Mouse (Mus musculus) thymus, postnatal 10 days (tissue): ENCODE measurements around the gene Cenpn.

ENCODE experiments used
- DNase-seq, 2 experiments: peaks; one replicate each; pipeline ENCODE4 v3.0.0; 2021; ENCODE audit warnings: low spot score in 2 of 2

The Cenpn gene

GRCm38 (mm10) chr8:116921337-116922059 lies at the start of gene Cenpn, which contains the start of gene Cmc2:
Gene Cenpn, plus strand, starts transcription at chr8:116921730.
Gene Cmc2, minus strand, starts transcription at chr8:116921455.
- peak; percentile 87 to 90 for DNase-seq

- DNase-seq = no peak
Observed at GRCm38 (mm10) chr8:116872761-116873342, 48.7 kb upstream of the Cenpn start.

- DNase-seq = peak in 1 of 2 experiments; percentile 17
Observed at GRCm38 (mm10) chr8:116873586-116873985, 47.9 kb upstream of the Cenpn start.

- DNase-seq = no peak
Observed at GRCm38 (mm10) chr8:116873986-116874385, 47.5 kb upstream of the Cenpn start.

GRCm38 (mm10) chr8:116875798-116876450 lies 45.6 kb upstream of the Cenpn start:
- DNase-seq = no peak

GRCm38 (mm10) chr8:116881396-116881795 lies 40.1 kb upstream of the Cenpn start:
- no peak for DNase-seq

GRCm38 (mm10) chr8:116887813-116888212 lies 33.7 kb upstream of the Cenpn start:
- DNase-seq = no peak

GRCm38 (mm10) chr8:116891446-116891845 lies 30.1 kb upstream of the Cenpn start:
- no peak for DNase-seq

- DNase-seq = no peak
Observed at GRCm38 (mm10) chr8:116892130-116892529, 29.4 kb upstream of the Cenpn start.

GRCm38 (mm10) chr8:116892636-116893035 lies 28.9 kb upstream of the Cenpn start:
- no peak for DNase-seq

GRCm38 (mm10) chr8:116893938-116894337 lies 27.6 kb upstream of the Cenpn start:
- DNase-seq = no peak

GRCm38 (mm10) chr8:116895521-116895920 lies 26.0 kb upstream of the Cenpn start:
- no peak for DNase-seq

- DNase-seq = no peak
Observed at GRCm38 (mm10) chr8:116904736-116905135, 16.8 kb upstream of the Cenpn start.

- DNase-seq = no peak
Observed at GRCm38 (mm10) chr8:116905252-116905651, 16.3 kb upstream of the Cenpn start.

GRCm38 (mm10) chr8:116905836-116906235 lies 15.7 kb upstream of the Cenpn start:
- no peak for DNase-seq

- no peak for DNase-seq
Observed at GRCm38 (mm10) chr8:116921005-116921336, 559 bp upstream of the Cenpn start.

GRCm38 (mm10) chr8:116922060-116922757 lies 679 bp downstream of the Cenpn start:
- no peak for DNase-seq

GRCm38 (mm10) chr8:116923526-116923925 lies 2.0 kb downstream of the Cenpn start:
- DNase-seq = peak; percentile 42 to 47

GRCm38 (mm10) chr8:116927880-116928279 lies 6.3 kb downstream of the Cenpn start:
- peak; percentile 41 to 75 for DNase-seq

GRCm38 (mm10) chr8:116928588-116928987 lies 7.1 kb downstream of the Cenpn start:
- no peak for DNase-seq

GRCm38 (mm10) chr8:116934976-116935375 lies 13.4 kb downstream of the Cenpn start:
- DNase-seq = no peak

GRCm38 (mm10) chr8:116935506-116935905 lies 14.0 kb downstream of the Cenpn start:
- no peak for DNase-seq
